Mouse (Mus musculus) spleen, postnatal 14 days (tissue): ENCODE results near the gene Emilin2.

Experiments used
- DNase-seq, 2 experiments: peaks; one replicate each; pipeline ENCODE4 v3.0.0; 2021 to 2022; ENCODE audit warnings: low spot score in 2 of 2

The Emilin2 gene

DNA sequence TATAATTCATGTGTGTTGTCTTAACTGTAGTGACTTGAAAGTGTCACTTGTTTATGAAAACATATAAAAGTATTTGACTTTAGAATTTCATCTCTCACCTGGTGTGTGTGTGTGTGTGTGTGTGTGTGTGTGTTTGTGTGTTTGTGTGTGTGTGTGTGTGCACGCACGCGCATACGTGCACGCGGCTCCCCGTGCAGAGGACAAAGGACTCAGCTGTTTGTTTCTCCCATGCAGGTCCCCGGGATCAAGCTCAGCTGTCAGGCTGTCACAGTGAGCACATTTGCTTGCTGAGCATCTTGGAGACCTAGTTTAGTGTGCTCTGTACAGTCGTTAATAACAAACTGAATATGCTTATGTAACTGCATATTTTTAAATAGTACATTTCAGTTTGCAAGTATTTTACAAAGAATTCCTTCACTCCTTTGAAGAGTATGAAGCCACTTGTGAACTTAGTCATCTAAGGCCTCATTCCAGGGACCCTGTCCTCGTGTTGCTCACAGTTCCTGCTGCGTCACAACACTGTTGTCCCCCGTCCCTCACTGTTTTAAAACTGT lies 77.7 kb downstream of the Emilin2 start:
- no peak for DNase-seq

DNA sequence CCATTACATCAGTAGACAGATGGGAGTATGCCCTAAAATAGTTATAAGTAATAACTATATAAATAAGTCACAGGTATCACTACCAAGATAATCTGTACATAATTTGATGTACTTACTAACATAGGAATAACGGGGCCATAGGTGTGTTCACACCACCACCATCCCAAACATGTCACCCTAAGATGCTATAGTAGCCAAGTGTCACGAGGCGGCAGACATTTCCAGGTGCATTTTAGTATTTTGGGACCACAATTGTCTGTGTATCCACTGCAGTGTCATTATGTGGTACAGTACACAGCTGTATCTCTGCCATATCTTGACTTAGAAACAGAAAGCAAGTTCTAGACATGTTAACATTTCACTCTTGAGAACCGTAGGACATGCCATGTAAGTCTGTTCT lies 78.6 kb downstream of the Emilin2 start:
- no peak for DNase-seq

GRCm38 (mm10) chr17:71231998-71232397 lies 79.8 kb downstream of the Emilin2 start:
- no peak for DNase-seq

GRCm38 (mm10) chr17:71230108-71230709 lies 81.6 kb downstream of the Emilin2 start:
- DNase-seq = no peak

- no peak for DNase-seq
Observed at GRCm38 (mm10) chr17:71228651-71229050, 83.1 kb downstream of the Emilin2 start.

DNA sequence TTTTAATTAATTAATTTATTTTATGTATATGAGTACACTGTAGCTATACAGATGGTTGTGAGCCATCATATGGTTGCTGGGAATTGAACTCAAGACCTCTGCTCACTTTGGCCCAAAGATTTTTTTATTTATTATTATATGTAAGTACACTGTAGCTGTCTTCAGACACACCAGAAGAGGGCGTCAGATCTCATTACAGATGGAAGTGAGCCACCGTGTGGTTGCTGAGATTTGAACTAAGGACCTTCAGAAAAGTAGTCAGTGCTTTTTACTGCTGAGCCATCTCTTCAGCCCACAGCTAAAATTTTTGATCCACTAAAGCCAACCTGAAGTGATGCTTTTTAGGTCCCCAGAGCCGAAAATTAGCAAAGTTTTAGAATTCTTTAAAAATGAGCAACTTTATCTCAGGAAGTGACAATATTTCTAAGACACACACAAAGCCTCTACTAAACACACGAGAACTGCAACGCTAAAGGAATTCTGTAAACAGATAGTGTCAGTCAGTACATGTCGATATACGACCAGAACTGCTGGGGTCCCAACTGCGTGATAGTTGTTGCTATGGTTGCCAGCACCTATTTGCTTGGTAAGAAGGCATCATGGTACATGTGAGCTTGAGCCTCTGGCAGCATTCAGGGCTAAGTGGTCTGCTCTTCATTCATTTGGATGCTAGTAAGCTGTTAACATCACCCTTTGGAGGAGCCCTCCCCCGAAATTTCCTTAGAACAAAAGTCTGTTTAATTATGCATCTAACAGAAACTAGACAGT lies 84.5 kb downstream of the Emilin2 start:
- no peak for DNase-seq

DNA sequence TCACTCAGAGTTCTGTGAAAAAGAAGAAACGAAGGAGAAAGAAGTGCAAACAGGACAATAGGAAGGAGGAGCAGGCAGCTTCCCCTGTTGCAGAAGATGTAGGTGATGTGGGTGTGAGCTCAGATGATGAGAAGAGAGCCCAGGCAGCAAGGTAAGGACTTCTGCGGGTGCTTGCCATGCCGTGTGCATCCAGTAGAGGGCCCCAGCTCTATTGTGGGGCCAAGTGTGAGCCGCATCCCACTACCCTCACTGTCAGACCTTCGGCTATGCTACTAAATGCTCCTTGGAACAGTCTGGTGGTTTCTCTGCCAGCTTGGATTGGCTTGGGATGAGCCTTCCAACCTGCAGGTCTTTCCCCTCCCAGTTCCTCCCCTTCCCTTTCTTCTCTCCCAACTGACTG lies 86.7 kb downstream of the Emilin2 start:
- DNase-seq = no peak

GRCm38 (mm10) chr17:71224521-71224920 lies 87.3 kb downstream of the Emilin2 start:
- no peak for DNase-seq

DNA sequence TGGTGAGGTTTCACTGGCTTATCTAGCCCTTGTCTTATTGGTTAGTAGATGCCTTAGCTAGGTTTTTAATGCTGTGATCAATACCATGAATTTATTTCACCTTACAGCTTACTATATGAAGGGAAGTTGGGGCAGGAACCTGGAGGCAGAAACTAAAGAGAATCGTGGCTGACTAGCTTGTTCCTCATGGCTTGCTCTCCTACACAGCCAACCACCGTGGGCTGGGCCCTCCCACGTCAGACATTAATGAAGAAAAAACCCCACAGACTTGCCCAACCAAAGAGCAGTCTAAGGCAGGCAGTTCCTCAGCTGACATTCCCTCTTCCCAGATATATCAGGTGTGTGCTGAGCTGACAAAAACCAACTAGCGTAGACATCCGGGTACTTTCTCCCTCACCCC lies 88.1 kb downstream of the Emilin2 start:
- no peak for DNase-seq

DNA sequence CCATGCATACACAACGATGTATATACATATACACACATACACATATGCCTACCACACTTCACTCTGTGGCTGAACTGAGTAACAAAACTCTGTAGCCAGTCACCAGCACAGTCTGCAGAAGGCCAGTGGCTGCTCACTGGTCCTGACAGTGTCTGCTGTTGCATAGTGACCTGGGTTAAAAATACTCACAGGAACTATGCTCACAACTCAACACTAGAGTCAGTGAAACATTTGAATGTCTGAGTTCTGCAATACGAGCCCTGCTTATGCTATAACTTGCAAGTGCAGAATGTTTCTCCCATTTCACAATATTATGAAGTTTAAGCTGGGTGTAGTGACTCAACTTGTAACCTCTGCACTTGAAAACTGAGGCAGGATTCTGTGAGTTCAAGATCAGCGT lies 90.4 kb downstream of the Emilin2 start:
- DNase-seq = no peak

DNA sequence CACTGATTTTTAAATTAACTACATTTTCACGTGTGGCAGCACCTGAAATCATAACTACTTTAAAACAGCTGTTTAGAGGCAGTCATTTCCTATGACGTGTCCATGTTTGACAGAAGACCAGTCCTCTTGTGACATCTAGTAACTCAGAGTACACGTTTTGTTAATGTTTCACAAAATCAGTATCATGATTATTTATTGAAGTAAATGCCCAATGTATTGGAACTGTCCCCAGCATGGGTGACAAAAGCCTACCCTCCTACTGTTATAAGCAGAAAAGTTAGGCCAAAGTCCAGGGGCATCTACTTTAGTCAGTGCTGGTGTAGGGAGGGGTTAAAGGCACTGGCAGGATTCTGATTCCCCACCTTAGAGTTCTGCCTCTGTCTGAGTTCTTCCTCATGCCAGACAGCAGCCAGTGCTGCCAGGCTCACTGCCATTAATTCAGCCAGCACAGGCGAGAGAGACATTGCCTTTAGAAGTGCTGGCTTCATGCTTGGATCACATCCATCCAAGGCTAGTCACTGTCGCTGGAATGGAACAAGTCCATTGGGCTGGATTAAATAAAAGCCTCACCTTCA lies 94.6 kb downstream of the Emilin2 start:
- DNase-seq = no peak

GRCm38 (mm10) chr17:71216263-71216662 lies 95.5 kb downstream of the Emilin2 start:
- DNase-seq = no peak

- DNase-seq = no peak
Observed at GRCm38 (mm10) chr17:71215241-71215839, 96.4 kb downstream of the Emilin2 start.

- DNase-seq = no peak
Observed at GRCm38 (mm10) chr17:71214514-71215240, 97.1 kb downstream of the Emilin2 start.

DNA sequence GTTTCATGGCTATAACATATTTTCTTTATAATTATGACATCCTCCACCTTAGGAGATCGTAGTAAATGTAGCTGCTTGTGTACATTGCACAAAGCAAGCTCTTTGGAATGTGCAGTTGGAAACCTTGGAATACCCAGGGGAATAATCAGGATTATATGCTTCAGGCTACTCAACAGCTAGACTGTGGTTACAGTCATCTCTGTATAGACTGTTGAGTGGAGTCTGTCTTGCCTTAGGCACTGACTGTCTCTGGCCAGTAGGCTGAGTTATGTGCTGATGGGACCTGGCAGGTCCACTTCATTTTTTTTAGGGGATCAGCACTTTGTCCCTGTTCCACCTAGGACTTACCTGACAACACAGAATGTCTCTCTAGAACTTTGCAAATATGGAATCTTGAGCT lies 98.1 kb downstream of the Emilin2 start:
- DNase-seq = no peak

DNA sequence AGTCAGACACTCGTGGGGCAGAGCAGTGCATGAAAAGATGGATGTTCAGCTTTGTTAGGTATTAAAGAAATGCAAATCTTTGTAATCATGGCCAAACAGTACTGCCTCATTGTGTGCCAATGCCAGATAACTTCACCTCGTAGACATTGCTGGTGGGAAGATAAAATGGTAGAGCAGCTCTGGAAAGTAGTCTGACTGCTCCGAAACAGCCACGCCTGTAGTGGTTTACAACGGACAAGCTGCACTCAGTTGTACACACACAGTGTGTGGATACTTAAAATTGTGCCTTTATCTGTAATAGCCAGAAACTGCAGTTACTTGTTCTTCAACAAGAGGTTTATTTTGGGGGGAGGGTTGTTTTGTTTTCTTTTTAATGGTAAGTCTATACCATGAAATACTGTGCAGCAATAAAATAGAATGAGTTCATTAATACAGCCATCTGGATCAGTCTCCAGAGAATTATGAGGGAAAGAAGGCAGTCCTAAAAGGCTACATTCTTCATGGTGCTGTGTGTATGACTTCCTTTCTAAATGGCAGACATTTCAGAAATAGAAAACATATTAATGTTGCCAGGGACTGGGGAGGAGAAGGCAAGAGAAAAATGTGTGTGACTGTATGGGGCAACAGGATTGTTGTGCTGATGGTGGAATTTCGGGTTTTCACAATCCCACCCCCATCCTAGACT lies 99.7 kb downstream of the Emilin2 start:
- no peak for DNase-seq

DNA sequence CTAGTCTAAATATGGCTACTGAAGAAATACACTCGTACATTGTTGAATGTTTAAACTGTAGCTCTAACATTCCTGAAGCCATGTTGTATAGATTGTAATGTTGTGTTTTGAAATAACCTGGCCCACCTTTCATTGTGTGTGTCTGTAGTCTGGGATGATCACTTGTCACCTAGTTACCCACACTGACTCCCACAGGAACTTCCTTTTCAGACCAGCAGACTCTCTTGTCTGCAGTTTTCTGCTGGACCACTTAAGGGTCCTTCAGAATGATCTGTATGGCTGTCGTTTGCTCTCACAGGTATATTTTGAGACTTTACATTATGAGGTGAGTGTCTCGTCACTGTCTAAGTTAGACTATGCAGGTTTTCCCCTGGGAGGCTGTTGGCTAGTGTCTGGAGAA lies 101.8 kb downstream of the Emilin2 start:
- DNase-seq = no peak

- DNase-seq = no peak
Observed at GRCm38 (mm10) chr17:71208921-71209320, 102.9 kb downstream of the Emilin2 start.

DNA sequence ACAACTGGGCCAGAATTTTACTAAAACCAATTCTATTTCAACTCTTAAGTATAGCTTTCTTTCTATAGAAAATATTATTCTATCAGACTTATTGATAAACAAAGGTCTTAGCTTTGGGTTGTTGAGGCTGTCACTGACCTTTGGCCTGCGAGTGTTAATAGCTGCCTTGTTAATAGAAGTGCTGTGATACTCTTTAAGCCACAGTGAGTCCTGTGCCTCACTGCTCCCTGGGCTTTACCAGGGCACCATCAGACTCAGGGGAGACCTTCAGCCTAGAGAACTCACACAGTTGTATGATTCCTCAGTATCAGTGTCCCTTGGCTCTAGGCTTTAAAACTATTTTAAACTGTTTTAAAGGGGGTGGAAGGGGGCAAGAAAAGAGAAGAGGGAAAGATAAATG lies 103.4 kb downstream of the Emilin2 start:
- no peak for DNase-seq

- DNase-seq = no peak
Observed at GRCm38 (mm10) chr17:71207268-71207667, 104.5 kb downstream of the Emilin2 start.
